Mouse (Mus musculus) intestine, embryonic 14.5 days (tissue): ENCODE results near the gene Slco2b1. TPM values are rescaled to one million over a fixed set of nuclear protein-coding genes. Genes with fewer than 3 reads are reported as not detected.
A peak's percentile ranks its signal among the peaks of the same experiment; 100 is the strongest.

ENCODE experiments used
- ATAC-seq: fragments of 200-750 bp; cut with Nextera tagmentation; replicated peaks from 2 replicates; pipeline ENCODE4 v1.8.0; 2017; ENCODE audit warnings: low read depth, moderate number of reproducible peaks, moderate TSS enrichment, moderate library complexity; ENCODE audit not compliant: low FRiP score, low TSS enrichment
- DNase-seq: peaks from one replicate; pipeline ENCODE4 v3.0.0-alpha.2; 2018; ENCODE audit warnings: low spot score
- H3K27ac ChIP-seq: fragments of 300-500 bp; sonication (generic); 2 replicates; pipeline ENCODE4 v1.5.1; 2014; ENCODE audit warnings: low read depth, mild to moderate bottlenecking, control low read depth
- H3K27me3 ChIP-seq: fragments of 300-500 bp; sonication (generic); replicated peaks from 2 replicates; pipeline ENCODE4 v1.6.1; 2014; ENCODE audit warnings: low read length, control low read depth; ENCODE audit not compliant: control insufficient read depth, insufficient read depth
- H3K36me3 ChIP-seq: fragments of 300-500 bp; sonication (generic); 2 replicates; pipeline ENCODE4 v1.6.1; 2014; ENCODE audit warnings: low read length, control low read depth; ENCODE audit not compliant: control insufficient read depth, insufficient read depth
- H3K4me1 ChIP-seq: fragments of 300-500 bp; sonication (generic); replicated peaks from 2 replicates; pipeline ENCODE4 v1.6.1; 2014; ENCODE audit warnings: low read length, control low read depth, mixed read lengths; ENCODE audit not compliant: control insufficient read depth, insufficient read depth
- H3K4me2 ChIP-seq: fragments of 300-500 bp; sonication (generic); 2 replicates; pipeline ENCODE4 v1.6.1; 2014; ENCODE audit warnings: low read length
- H3K4me3 ChIP-seq: fragments of 300-500 bp; sonication (generic); 2 replicates; pipeline ENCODE4 v1.5.1; 2014; ENCODE audit warnings: low read depth, low read length, control low read depth, mixed read lengths
- H3K9ac ChIP-seq: fragments of 300-500 bp; sonication (generic); 2 replicates; pipeline ENCODE4 v1.6.1; 2014; ENCODE audit warnings: mild to moderate bottlenecking, low read length
- H3K9me3 ChIP-seq: fragments of 300-500 bp; sonication (generic); 2 replicates; pipeline ENCODE4 v1.6.1; 2016; ENCODE audit warnings: low read length, control low read depth; ENCODE audit not compliant: control insufficient read depth
- WGBS: fragments of 180-500 bp; shearing (Covaris S2); extraction: QIAGEN DNeasy Blood & Tissue Kit; methylation state at CpG from one replicate; pipeline ENCODE4 v1.1.7; 2014; 5-methylcytosine and 5-hydroxymethylcytosine counted together
- polyA plus RNA-seq: library from polyadenylated mRNA; unstranded; fragments of >200 nt; fragmentation: Nextera tagmentation; extraction: Ambion mirVana; gene quantifications from 2 replicates; pipeline ENCODE4 v1.2.1, GENCODE M21; 2014

Gene Slco2b1
- polyA plus RNA-seq, 1 experiment from 2014 or later, result 2.3 TPM

DNA sequence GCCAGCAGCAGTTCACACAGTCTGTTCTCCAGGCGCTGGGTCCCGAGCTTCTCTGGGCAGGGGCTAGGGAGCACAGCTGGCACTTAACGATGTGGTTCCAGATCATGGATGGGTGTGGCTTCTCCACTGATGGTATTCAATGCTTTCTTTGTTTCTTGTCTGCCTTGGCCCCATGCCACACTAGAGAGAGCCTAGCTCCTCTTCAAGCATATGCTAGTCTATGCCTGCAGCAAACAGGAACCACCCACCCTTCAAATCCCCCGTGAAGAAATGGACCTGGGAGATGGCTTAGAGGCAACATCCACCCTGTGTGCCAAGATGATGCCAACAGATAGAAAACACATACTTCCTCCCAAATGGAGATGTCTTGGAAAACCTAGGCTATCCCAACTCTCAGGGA is 27.1 kb downstream of the Slco2b1 start:
- Histone ChIP-seq H3K27ac (no peak overlapping the region), H3K4me3 (no peak overlapping the region), H3K4me2 (no peak overlapping the region), H3K36me3 (no peaks in the 10 kb centered on the region), H3K27me3 (no peaks in the 10 kb centered on the region), H3K9ac (no peak overlapping the region), H3K4me1 (no peaks in the 10 kb centered on the region), H3K9me3 (no peaks in the 10 kb centered on the region)
- no peak for ATAC-seq
- WGBS, result 67% methylated on average over 4 of the region's 4 CpGs
- DNase-seq, result no peak

GRCm38 (mm10) chr7:99680771-99681170 is 30.4 kb downstream of the Slco2b1 start:
- Histone ChIP-seq H3K4me1 (no peaks in the 10 kb centered on the region), H3K27ac (no peak overlapping the region), H3K4me3 (no peak overlapping the region), H3K9ac (no peak overlapping the region), H3K9me3 (no peaks in the 10 kb centered on the region), H3K4me2 (no peak overlapping the region), H3K27me3 (no peaks in the 10 kb centered on the region), H3K36me3 (no peaks in the 10 kb centered on the region)
- ATAC-seq (no peak), DNase-seq (no peak)
- WGBS, result 70% methylated on average over 5 of the region's 5 CpGs

GRCm38 (mm10) chr7:99674890-99675289 is 36.2 kb downstream of the Slco2b1 start:
- Histone ChIP-seq H3K9ac (no peak overlapping the region), H3K4me1 (peaks cover 6% of the 10 kb centered on the region), H3K36me3 (no peaks in the 10 kb centered on the region), H3K27ac (no peak overlapping the region), H3K4me3 (no peak overlapping the region), H3K9me3 (no peaks in the 10 kb centered on the region), H3K27me3 (no peaks in the 10 kb centered on the region), H3K4me2 (no peak overlapping the region)
- WGBS, result 79% methylated on average over 3 of the region's 3 CpGs
- DNase-seq (no peak), ATAC-seq (no peak)

DNA sequence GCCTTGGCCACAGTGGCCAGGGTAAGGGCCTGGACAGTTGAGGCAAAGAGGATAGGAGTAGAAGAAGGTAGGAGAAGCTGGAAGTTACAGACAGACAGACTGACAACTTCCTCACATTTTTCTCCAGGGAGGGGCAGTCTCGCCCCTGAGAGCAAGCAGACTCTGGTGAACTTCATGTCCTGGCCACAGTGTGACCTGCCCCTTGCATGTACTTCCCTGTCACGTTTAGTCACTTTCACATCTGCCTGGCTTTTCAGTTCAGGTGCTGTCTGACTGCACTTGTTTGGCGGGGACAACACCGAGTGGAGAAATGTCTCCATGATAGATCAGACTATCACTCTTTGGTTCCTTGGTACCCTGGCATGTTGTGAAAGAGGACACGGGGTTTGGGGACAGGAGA is 36.9 kb downstream of the Slco2b1 start:
- no peak overlapping the region for H3K4me2 ChIP-seq
- no peaks in the 10 kb centered on the region for H3K36me3 ChIP-seq
- no peaks in the 10 kb centered on the region for H3K27me3 ChIP-seq
- H3K4me3 ChIP-seq, result no peak overlapping the region
- ATAC-seq (no peak), DNase-seq (no peak)
- no peak overlapping the region for H3K27ac ChIP-seq
- peaks cover 6% of the 10 kb centered on the region for H3K4me1 ChIP-seq
- 74% methylated on average over 5 of the region's 5 CpGs for WGBS
- H3K9me3 ChIP-seq, result no peaks in the 10 kb centered on the region
- H3K9ac ChIP-seq, result no peak overlapping the region

DNA sequence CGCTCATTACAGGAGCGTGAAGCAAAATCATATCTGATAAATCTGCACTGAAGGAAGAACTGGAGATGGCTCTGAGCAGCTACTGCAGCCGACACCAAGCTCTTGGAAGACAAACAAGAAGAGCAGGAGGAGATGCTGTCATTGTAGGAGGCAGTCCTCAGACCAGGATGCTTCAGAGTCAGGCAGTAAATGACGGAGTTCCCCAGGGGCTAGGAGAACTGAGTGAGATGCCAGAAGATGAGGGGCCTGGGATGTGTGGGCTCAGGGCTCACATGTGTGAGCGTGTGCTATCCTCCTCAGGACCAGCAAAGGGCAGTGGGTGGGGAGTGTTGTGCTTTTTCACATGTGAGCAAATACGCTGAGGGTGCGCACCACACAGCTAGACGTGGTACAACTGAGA is 38.0 kb downstream of the Slco2b1 start:
- ATAC-seq (no peak), DNase-seq (no peak)
- 63% methylated on average over 8 of the region's 8 CpGs for WGBS
- no peak overlapping the region for H3K27ac ChIP-seq
- H3K9me3 ChIP-seq, result no peaks in the 10 kb centered on the region
- no peak overlapping the region for H3K4me2 ChIP-seq
- H3K4me3 ChIP-seq, result no peak overlapping the region
- H3K27me3 ChIP-seq, result no peaks in the 10 kb centered on the region
- H3K4me1 ChIP-seq, result peaks cover 6% of the 10 kb centered on the region
- H3K9ac ChIP-seq, result no peak overlapping the region
- H3K36me3 ChIP-seq, result no peaks in the 10 kb centered on the region

DNA sequence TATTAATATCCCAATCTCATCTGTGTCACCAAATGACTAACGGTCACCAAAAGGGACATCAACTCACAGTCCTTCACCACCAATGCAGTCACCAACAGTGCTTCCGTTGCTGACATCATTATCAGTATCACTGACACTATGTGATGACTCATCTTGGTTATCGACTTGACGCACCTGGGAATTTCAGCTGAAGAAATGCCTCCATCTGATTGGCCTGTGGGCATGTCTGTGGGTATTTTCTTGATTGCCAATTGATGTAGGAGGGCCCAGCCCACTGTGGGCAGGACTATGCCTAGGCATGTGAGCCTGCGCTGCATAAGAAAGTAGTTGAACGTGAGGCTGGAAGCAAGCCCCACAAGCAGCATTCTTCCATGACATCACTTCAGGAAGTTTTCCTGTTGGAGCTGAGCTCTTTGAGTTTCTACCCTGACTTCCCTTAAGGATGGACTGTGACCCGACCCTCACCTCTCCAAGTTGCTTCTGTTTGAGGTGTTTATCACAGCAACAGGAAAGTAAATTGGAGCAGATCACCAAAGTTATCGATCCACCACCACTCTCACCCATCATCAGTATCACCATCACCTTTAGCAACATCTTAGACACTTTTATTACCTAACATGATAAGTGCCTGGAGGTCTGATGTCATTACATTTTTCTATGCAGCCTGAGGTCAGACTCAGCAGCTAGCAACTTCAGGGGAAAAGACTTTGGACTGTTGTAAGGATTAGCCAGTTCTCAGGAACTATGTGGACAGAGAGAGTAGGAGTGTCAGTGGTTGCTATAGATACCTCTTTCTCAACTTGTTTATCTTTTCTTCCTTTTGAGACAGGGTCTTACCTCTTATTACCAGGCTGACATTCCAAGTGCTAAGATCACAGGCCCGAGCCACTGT is 39.4 kb downstream of the Slco2b1 start:
- no peak overlapping the region for H3K4me2 ChIP-seq
- H3K27me3 ChIP-seq, result no peaks in the 10 kb centered on the region
- no peak overlapping the region for H3K9ac ChIP-seq
- H3K27ac ChIP-seq, result no peak overlapping the region
- WGBS, result 65% methylated on average over 9 of the region's 9 CpGs
- ATAC-seq (peak; percentile 77; the same call in 1 of the 2 replicates), DNase-seq (no peak)
- peaks cover 6% of the 10 kb centered on the region for H3K4me1 ChIP-seq
- H3K4me3 ChIP-seq, result no peak overlapping the region
- H3K36me3 ChIP-seq, result no peaks in the 10 kb centered on the region
- H3K9me3 ChIP-seq, result no peaks in the 10 kb centered on the region

DNA sequence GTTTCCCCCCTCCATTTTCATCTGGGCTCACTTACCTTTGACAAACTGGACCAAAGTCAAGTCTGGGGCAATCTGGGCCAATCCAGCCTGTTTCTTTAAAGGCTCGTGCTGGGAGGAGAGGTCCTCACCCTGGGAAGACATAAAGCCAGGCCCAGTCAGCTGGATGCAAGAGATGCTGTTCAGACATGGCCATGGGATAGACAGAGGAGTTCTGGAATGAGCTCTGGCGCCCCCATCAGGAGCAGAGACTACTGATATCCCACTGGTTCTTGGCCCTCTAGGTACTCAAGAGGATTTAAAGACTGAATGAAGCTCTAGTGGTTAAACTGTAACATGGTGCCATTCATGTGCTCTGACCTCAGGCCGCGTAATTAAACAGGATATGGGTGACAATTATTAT is 40.2 kb downstream of the Slco2b1 start:
- 70% methylated on average over 4 of the region's 4 CpGs for WGBS
- DNase-seq, result no peak
- H3K9me3 ChIP-seq, result no peaks in the 10 kb centered on the region
- H3K4me3 ChIP-seq, result no peak overlapping the region
- no peak for ATAC-seq
- H3K27me3 ChIP-seq, result no peaks in the 10 kb centered on the region
- no peak overlapping the region for H3K27ac ChIP-seq
- H3K4me1 ChIP-seq, result peaks cover 6% of the 10 kb centered on the region
- no peak overlapping the region for H3K4me2 ChIP-seq
- H3K9ac ChIP-seq, result no peak overlapping the region
- H3K36me3 ChIP-seq, result no peaks in the 10 kb centered on the region

DNA sequence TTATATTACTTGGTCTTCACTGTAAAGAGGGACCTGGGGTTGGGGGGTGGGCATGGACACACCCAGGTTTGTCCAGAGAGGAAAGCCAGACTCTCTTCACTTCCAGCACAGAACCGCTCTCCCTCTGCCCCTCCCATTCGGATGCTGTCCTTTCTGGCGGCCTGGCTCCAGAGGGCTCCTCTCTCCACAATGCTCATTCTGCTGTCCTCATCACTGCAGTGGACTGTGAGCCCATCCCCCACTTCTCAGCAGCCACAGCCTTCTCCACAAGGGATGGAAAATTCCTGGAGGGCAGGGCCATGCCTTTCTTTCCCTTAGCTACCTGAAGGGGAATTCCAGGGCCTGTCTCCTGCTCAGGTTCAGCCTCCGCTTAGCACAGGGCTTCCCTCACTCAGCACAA is 42.3 kb downstream of the Slco2b1 start:
- H3K4me1 ChIP-seq, result peaks cover 15% of the 10 kb centered on the region
- DNase-seq (no peak), ATAC-seq (no peak)
- 39% methylated on average over 4 of the region's 4 CpGs for WGBS
- H3K9ac ChIP-seq, result no peak overlapping the region
- H3K36me3 ChIP-seq, result no peaks in the 10 kb centered on the region
- H3K4me3 ChIP-seq, result no peak overlapping the region
- no peak overlapping the region for H3K27ac ChIP-seq
- no peaks in the 10 kb centered on the region for H3K9me3 ChIP-seq
- H3K27me3 ChIP-seq, result no peaks in the 10 kb centered on the region
- H3K4me2 ChIP-seq, result no peak overlapping the region

GRCm38 (mm10) chr7:99667096-99667495 is 44.0 kb downstream of the Slco2b1 start:
- Histone ChIP-seq H3K36me3 (no peaks in the 10 kb centered on the region), H3K9ac (no peak overlapping the region), H3K9me3 (no peaks in the 10 kb centered on the region), H3K4me1 (peaks cover 11% of the 10 kb centered on the region; the same call in 1 of the 2 replicates), H3K27ac (no peak overlapping the region), H3K4me3 (no peak overlapping the region), H3K27me3 (no peaks in the 10 kb centered on the region), H3K4me2 (no peak overlapping the region)
- no peak for ATAC-seq
- WGBS, result 81% methylated on average over 16 of the region's 16 CpGs
- DNase-seq, result no peak
